Mouse (Mus musculus) layer of hippocampus, postnatal 10 days (tissue): ENCODE measurements at regions not wholly inside any gene's neighbourhood (a gene's known extent, or its start where the extent isn't known, plus 50 kb on each side); places are given as distances from the start of the nearest gene placed in this dataset.
"Not testable (repeated sequence)": the region's sequence is repeated elsewhere in the genome, so short reads cannot be mapped to it uniquely, and the experiment has no call there.

Source experiments
- DNase-seq, 2 experiments: peaks; one replicate each; pipeline ENCODE4 v3.0.0; 2021; ENCODE audit warnings: low spot score in 2 of 2

DNA sequence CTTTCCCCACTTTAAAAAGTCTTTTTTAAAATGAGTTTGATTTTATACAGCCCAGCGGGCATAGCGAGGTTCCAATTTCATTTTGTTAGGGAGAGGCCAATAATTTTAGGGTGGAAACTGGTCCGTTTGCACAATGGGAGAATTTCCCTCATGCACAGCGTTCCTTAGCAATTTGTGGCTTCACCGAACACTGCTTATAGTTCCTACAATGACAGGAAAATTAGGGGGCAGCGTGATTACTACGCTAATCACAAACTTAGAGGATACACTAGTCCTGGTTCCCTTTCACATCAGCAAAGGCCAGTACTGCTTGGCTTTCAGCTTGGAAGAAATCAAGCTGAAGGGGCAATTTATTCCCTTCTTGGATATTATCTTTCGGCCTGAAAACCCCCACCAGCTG lies 745.1 kb upstream of the Gm19410 start:
- no peak for DNase-seq

DNA sequence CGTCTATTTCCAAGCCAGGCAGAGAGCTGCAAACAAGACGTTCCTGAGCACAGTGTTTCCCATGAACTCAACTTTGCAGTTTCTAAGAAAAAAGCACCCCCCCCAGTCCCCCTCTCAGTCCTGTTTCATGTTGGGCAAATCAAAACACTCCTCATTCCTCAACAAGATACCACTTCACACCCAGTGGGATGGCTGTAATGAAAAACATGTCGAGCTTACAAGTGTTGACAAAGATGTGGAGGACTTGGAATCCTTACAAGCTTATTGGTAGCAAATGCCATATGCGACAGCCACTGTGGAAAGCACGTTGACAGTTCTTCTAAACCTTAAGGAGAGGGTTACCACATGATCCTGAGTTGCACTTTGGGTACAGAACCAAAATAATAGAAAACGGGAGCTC lies 742.9 kb upstream of the Gm19410 start:
- DNase-seq, result no peak

DNA sequence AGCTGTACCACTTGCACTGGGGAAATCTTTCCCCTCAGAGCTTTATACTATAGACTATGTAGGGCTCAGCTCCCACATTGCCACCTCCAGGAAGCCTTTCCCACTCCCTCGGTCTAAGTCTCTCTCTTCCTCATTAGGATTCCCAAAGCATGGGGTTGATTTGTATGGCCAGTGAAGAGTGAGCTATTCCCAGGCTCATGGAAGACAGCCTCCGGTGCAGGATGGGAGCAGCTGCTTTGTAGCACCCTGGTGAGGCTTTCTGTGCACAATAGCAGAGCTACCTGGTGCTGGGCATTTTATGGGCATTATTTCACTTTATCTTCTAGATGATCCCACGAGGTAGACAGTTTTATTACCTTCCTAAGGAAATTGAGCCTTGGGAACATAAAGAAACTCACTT lies 717.8 kb upstream of the Gm19410 start:
- DNase-seq, result no peak

DNA sequence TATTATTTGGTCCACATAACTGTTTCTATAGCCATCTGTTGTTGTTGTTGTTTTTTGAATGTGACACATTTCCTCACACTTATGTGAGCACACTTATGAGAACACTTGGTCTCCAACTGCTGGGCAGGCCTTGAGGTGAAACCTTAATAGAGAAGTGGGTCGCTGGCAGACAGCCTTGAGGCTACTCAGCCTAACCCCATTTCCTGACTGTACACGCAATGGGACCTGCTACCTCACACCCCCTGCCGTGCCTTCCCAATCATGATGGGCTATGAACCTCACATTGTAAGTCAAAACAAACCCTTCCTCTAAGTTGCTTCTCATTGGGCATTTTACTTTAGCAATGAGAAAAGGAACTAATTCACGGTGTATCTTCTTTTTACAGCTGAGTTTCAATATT lies 712.1 kb upstream of the Gm19410 start:
- no peak for DNase-seq

DNA sequence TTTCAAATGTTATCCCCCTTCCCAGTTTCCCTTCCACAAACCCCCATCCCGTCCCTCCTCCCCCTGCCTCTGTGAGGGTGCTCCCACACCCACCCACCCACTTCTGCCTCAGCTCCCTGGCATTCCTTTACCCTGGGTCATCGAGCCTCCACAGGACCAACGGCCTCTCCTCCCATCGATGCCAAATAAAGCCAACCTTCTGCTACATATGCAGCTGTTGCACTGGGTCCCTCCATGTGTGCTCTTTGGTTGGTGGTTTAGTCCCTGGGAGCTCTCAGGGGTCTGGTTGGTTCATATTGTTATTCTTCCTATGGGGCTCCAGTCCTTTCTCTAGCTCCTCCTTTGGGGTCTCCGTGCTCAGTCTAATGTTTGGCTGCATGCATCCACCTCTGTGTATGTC lies 704.5 kb upstream of the Gm19410 start:
- no peak for DNase-seq

DNA sequence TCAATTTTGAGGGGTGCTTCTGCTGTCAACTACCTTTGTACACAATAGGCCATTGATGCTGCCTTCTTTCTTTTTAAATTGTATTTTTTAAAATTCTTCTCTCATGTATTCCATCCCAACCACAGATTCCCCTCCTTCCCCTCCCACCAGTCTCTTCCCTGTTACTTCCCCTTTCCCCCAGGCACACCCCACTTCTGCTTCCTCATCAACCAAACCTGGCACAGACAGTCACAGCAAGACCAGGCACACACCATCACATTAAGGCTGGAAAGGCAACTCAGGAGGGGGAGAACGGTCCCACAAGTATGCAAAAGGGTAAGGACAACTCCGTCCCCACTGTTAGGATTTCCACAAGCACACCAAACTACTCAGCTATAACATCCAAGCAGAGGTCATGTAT lies 697.4 kb upstream of the Gm19410 start:
- no peak for DNase-seq

DNA sequence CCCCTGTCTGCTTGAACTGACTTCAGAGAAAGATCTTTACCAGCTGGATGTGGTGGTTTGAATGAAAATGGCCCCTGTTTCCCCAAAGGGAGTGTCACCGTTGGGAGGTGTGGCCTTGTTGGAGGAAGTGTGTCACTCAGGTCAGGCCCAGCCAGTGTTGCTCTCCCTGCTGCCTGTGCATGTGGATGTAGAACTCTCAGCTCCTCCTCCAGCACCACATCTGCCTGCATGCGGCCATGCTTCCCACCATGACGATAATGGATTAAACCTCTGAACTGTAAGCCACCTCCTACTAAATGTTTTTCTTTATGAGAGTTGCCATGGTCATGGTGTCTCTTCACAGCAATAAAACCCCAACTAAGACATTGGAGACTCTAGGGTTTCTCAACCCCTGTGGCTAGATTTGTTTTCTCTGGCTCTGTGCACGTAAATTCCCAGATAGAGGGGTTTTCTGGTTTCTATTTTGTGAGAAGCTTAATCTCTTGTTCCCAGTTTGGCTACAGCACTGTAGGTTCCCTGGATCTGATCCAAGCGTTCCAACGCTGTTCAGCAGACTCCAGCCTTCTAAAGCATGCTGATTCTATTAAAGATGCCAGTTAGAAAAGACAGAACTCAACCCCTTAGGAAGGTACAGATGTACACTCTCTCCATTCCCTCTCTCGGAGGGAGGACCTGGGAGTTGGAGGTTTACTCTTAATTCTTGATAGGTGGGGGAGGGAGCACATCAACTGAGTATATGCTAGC lies 695.2 kb upstream of the Gm19410 start:
- DNase-seq, result peak in 1 of 2 experiments; percentile 29

DNA sequence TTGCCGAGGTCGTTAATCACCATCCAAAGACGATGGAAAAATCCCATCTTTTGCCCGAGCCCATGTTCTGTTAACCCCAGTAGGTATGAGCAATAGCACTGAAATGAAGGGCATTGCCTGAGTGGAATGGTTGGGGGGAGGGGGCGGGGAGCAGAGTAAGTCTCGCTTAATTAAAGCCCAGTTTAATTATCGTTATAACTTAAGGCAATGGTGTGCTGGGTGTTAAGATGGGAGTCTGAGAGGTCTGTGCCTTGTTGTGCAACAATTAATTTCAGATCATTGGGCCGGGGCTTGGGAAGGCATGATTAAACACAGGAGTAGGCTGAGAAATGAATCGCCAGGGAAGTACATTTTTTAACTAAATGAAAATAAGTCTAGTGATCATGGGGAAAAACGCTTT lies 689.6 kb upstream of the Gm19410 start:
- DNase-seq, result no peak

DNA sequence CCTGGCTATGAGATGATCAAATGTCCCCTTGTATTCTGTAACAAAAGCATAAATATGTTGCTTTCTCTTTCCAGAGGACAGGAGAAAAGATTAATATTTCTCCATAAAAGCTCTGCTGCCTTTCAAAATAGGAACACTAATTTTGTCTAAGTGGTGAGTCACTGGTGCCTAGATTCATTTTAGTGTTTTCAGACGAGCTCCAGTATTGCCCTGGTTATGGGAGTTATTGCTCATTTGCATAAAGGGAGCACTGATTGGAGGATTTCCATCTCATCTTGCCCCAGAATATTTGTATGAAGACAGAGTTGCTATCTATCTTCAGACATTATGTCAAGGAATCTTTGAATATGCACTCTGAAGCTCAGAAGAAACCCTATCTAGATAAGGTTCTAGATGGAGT lies 682.4 kb upstream of the Gm19410 start:
- no peak for DNase-seq

DNA sequence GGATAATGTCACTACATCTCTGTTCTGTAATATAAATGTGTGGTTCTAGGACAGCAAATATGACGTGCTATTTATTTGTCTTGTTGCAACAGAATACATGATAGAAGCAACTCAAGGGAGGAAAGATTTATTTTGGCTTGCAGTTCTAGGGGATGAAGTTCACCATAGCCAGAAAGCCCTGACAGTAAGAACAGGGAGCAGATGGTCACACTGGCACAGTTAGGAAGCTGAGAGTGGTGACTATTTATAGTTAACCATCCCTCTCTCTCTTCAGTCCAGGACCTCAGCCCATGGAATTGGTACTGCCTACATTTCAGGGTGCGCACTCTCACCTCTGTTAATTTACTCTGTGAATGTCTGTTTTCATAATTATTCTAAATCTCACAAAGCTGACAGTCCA lies 678.5 kb upstream of the Gm19410 start:
- DNase-seq, result no peak

DNA sequence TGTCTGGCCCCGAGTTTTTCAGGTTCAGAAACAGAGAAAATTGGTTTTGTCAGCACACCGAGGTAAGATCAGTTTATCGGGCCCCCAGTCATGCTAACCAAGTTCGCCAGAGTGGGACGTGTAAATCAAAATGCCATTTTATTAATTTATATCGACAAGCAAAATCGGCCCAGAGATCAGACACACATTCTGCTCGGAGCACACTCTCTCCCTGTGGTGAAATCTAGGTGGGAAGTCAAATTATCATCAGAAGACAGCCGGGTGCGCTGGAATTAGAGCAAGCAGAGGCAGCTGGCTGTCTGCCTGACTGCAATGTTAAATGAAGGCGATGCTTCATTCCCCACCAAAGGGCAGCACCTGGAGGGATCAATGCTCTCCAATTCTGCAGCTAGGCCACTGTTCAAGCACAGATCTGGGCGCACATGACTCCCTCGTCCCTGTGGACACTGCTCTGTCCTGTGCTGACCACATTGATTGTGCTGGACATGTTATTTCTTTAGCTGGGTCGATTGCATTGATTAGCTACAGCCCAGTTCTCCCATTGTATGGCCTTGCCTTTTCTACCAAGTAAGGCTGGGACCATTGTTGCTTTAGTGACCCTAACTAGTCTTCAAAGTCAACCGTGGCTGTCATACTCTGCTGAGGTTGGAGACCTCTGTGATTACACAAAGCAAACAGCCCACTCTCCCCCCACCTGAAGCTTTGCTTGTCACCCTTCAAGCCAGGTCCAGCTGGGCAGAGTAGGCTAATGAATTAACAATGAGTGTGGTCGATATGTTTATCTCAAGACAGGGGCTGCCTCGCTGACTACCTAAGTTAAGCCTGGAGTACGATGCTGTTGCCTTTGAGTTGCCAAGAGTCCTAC lies 677.0 kb upstream of the Gm19410 start:
- no peak for DNase-seq

DNA sequence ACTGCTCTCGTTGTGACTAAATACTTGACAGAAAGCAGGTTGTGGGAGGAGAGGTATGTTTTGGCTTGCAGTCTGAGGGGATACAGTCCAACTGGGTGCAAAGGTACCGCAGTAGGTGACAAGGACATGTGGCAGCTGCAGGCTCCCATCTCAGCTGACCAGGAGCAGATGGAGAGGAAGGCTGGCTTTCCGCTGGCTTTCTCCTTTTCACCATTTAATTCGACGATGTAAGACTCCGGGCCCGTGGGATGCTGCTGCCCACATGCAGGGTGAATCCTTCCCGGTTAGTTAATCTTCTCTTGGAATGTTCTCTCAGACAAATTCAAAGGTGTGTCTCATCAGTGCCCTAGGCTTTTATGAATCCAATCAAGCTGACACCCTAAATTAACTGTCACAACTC lies 676.1 kb upstream of the Gm19410 start:
- DNase-seq, result no peak

DNA sequence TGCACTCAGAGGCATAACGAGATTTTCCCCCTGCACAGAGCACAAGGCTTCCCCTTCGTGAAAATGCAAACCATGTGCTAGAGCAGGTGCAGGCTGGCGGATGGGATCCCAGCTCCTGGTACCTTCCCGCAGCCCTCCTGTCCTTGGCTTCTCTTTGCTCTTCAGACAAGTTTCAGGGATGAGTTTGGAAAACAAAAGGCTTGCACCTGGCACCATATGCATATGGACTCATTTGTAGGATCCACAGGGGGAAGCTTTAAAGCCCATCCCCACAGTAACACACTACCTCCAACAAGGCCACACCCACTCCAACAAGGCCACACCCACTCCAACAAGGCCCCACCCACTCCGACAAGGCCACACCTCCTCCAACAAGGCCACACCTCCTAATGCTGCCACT lies 663.9 kb upstream of the Gm19410 start:
- DNase-seq, result no peak

DNA sequence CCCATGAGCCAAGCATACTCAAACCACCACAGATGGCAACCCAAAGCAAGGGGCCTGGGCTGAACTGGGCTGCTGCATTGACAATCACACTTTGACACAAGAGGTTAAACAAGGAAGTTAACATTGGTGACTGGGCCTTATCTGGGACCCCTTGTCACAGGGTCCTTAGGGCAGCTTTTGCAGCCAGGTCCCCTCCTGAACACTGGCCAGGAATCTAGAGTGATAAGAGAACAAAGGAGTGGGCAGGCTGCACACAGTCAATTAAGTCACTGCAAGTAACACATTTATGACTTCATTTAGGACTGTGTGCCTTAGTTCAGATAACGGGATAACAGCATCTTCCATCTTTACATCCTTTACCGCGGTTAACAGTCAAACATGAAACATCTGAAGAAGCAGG lies 663.5 kb upstream of the Gm19410 start:
- not testable (repeated sequence) for DNase-seq

DNA sequence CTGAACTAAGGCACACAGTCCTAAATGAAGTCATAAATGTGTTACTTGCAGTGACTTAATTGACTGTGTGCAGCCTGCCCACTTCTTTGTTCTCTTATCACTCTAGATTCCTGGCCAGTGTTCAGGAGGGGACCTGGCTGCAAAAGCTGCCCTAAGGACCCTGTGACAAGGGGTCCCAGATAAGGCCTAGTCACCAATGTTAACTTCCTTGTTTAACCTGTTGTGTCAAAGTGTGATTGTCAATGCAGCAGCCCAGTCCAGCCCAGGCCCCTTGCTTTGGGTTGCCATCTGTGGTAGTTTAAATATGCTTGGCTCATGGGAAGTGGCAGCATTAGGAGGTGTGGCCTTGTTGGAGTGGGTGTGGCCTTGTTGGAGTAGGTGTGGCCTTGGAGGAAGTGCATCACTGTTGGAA lies 661.1 kb upstream of the Gm19410 start:
- not testable (repeated sequence) for DNase-seq

DNA sequence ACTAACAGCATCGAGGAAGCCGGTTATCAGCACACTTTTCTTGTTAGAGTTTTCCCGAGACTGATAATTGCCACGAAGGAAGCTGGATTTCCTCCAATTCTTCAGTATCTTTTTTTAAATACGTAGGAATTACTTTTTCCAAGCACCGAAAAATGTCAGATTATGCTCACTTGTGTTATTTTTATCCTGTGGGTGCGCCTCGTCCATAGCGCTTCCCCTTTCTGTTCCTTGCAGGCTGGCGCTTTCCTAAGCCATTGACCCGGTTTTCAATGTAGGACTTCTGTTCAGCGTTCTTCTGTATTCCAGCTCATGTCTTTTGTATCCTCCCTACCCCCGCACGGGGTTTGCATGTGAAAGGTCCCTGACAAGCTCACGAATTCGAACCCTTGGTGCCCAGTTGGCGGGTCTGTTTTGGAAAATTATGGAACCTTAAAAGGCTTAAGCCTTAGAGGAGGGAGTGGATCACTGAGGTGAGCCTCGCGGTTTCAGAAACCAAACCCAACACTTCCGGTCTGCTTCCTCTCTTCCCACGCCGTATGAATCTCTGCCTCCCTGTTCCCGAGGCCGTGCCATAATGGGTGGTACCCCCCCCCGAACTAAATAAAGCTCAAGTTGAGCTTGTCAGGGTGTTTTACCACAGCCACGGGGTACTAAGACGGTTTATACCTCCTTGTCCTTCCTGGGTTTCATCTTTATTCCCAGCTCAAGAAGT lies 655.9 kb upstream of the Gm19410 start:
- DNase-seq, result no peak

DNA sequence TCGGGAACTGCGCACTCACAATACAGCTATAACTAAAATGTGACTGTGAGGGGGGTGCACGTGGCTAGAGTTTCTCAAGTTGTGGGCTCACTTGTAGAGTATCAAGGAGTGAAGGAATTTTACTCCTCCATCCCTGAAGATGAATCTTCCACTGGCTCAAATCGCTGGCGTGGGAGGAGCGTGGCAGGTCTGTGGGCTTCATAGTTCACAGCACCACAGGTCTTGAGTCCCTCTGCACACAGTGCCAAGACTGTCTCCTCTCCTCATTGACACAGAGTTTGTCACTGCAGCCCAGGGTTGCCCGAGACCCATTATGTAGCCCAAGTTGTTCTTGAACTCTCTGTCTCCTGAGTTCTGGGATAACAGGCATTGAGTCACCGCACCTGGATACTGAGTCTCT lies 655.3 kb upstream of the Gm19410 start:
- no peak for DNase-seq

DNA sequence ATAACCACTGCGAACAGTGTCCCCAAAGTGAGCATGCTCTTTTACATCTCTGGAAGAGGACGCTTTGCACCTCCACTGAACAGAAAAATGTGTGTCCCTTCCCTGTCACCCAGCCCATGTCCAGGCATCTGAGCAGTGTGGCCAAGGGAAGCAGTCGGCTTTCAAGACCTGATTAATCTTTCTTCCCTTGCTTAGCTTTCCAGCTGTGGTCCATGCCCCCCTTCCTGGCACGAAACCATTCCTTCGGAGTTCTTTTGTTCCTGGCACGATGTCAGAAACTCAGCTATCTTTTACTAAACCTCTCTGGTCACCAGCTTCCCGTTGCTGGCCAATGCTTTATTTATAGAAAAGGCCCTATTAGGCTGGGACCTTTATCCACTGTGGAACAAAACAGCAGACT lies 654.5 kb upstream of the Gm19410 start:
- DNase-seq, result no peak

DNA sequence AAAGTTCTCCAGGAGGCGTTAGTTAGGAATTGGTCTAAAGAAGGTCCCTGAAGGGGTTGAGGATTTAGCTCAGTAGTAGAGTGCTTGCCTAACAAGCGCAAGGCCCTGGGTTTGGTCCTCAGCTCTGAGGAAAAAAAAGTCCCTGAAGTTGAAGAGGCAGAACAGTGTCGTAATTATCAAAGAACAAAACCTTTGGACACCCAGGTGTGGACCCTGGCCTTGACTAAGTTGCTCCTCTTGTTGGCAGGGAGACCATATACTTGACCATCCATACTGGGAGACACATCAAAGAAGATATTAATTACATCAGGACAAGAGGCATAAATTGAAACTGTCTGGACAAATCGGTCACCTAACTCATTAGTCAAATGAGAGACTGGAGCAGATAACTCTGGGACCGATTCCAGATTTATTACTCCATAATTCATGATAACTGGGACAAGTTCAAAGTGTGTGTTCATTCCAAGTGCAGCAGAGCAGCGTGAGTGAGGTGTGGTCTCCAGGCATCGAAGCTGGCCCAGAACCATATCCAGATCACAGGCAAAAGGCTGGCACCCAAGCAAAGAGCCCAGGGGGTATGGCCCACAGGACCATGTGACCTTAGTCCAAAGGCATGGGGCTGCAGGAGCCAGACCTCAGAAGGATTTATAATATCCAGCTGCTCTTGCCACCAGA lies 652.9 kb upstream of the Gm19410 start:
- no peak for DNase-seq

DNA sequence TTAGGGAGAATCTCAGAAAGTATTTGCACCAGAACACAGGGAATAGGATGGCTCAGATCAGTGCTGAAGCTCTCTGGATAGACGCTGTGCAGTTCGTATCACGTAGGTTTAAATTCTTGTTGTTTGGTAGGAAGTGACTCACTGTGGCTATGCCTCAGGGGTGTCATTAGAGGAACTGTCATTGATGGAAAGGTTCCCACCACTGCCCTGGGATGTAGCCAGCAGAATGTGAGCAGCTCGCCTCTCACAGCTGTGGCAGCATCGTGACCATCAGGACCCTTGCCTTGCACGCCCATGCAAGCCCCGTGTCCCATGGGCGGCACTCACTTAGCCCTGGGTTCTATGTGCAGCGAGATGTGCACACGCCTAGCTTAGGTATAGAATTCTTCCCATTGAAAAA lies 651.6 kb upstream of the Gm19410 start:
- DNase-seq, result no peak

DNA sequence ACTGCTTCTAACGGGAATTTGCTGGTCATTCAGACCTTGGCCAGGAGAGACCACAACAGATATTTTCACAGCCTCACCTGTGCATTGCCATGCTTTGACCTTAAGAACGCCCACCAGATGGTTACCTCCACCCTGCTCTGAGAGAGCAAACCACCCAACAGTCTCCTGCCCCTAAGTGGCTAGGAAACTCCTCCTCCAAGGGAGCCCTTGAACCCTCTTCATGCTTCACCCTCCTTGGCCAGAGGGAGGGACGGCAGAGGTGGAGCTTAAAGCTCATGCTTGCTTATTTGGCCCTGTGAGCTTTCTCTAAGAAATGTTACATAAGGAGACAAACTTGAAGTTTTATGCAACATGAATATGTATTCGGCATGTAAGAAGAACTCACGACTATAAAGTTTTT lies 645.0 kb upstream of the Gm19410 start:
- DNase-seq, result no peak

DNA sequence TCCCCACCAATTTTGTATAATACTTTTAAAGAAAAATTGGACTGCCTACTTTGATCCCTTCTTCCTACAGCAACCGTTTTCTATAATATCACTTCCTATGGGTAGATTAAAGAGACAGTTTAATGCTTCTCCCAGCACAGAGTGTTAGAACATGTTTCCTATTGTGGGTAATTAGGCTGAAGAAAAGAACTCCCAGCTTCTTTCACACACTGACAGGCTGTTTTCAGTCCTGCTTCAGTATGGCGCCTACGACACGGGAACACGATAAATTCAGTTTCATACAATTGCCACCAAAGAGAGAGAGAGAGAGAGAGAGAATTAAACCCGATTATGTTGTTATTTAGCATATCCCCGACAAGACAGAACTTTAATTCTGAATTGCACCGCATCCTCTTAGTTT lies 644.5 kb upstream of the Gm19410 start:
- DNase-seq, result no peak
